Mouse (Mus musculus) CH12.LX (cell line): Measurements from ENCODE around the gene Gpr107. TPM values are rescaled to one million over a fixed set of nuclear protein-coding genes. Genes with fewer than 3 reads are reported as not detected.
A peak's percentile ranks its signal among the peaks of the same experiment; 100 is the strongest.

ENCODE experiments used
- DNase-seq: peaks from one replicate; pipeline ENCODE4 v3.0.0-alpha.2; 2013; ENCODE audit errors: extremely low read depth
- H3K27ac ChIP-seq: 2 replicates; pipeline ENCODE4 v1.5.1; 2012; ENCODE audit warnings: low read depth, mild to moderate bottlenecking, control low read depth, moderate library complexity; ENCODE audit not compliant: insufficient read depth
- H3K27me3 ChIP-seq: replicated peaks from 2 replicates; pipeline ENCODE3; 2012; ENCODE audit warnings: inconsistent platforms
- H3K36me3 ChIP-seq, 2 experiments: replicated peaks in 1 of 2; 2 replicates each; pipeline versions ENCODE3 to v1.6.1; 2012; ENCODE audit warnings: inconsistent platforms in 1 of 2, low read length in 1 of 2, mild to moderate bottlenecking in 1 of 2, mixed read lengths in 1 of 2, moderate library complexity in 1 of 2; ENCODE audit not compliant: control insufficient read depth in 1 of 2, insufficient read depth in 1 of 2
- H3K4me1 ChIP-seq, 2 experiments: 2 replicates each; pipeline ENCODE4 v1.6.1; 2012; ENCODE audit warnings: inconsistent platforms in 1 of 2, moderate library complexity in 1 of 2; ENCODE audit not compliant: insufficient read depth in 2 of 2, control insufficient read depth in 1 of 2
- H3K4me2 ChIP-seq: 2 replicates; pipeline ENCODE4 v1.6.1; 2012; ENCODE audit warnings: low read depth, mild to moderate bottlenecking, control low read depth; ENCODE audit not compliant: poor library complexity, insufficient read depth, severe bottlenecking
- H3K4me3 ChIP-seq, 3 experiments: fragments of 150-350 bp in 1 of 3; sonication (generic) in 1 of 3; replicated peaks in 1 of 3; 2 replicates each; pipeline versions ENCODE3 to v1.5.1; 2011 to 2012; ENCODE audit warnings: low read depth in 2 of 3, low read length in 2 of 3, mild to moderate bottlenecking in 2 of 3, moderate library complexity in 2 of 3, control low read depth in 1 of 3, improper control_type of control experiment in 1 of 3, inconsistent platforms in 1 of 3, mixed read lengths in 1 of 3; ENCODE audit not compliant: poor library complexity in 1 of 3
- H3K79me2 ChIP-seq: replicated peaks from 2 replicates; pipeline ENCODE4 v1.6.1; 2012; ENCODE audit warnings: mild to moderate bottlenecking, moderate library complexity; ENCODE audit not compliant: control insufficient read depth, poor library complexity, insufficient read depth, severe bottlenecking; ENCODE audit errors: extremely low read depth
- H3K9ac ChIP-seq: 2 replicates; pipeline ENCODE4 v1.6.1; 2012; ENCODE audit warnings: low read depth, mild to moderate bottlenecking, control low read depth, moderate library complexity; ENCODE audit not compliant: insufficient read depth
- H3K9me3 ChIP-seq: replicated peaks from 2 replicates; pipeline ENCODE3; 2012; ENCODE audit warnings: low read length, inconsistent platforms, mixed read lengths
- BHLHE40 ChIP-seq: IDR thresholded peaks from 2 replicates; pipeline ENCODE4 v1.6.1; 2011; ENCODE audit warnings: mild to moderate bottlenecking, low read depth, low read length, improper control_type of control experiment
- CHD2 ChIP-seq: IDR thresholded peaks from 2 replicates; pipeline ENCODE4 v1.6.1; 2011; ENCODE audit warnings: low read length, improper control_type of control experiment
- CTCF ChIP-seq, 2 experiments: IDR thresholded peaks in 1 of 2; conservative IDR thresholded peaks in 1 of 2; 2 replicates each; pipeline ENCODE4 v1.5.1; 2011 to 2012; ENCODE audit warnings: low read depth in 2 of 2, low read length in 2 of 2, improper control_type of control experiment in 1 of 2, inconsistent platforms in 1 of 2, mild to moderate bottlenecking in 1 of 2, moderate library complexity in 1 of 2
- EP300 ChIP-seq: IDR thresholded peaks from 2 replicates; pipeline ENCODE4 v1.6.1; 2011; ENCODE audit warnings: low read length, improper control_type of control experiment
- ETS1 ChIP-seq: conservative IDR thresholded peaks from 2 replicates; pipeline ENCODE4 v1.6.1; 2012; ENCODE audit warnings: low read depth, mild to moderate bottlenecking, inconsistent platforms, low read length, improper control_type of control experiment, moderate library complexity
- GABPA ChIP-seq: IDR thresholded peaks from 2 replicates; pipeline ENCODE4 v1.6.1; 2012; ENCODE audit warnings: low read depth, low read length, improper control_type of control experiment, inconsistent platforms; ENCODE audit not compliant: insufficient replicate concordance
- IRF4 ChIP-seq: IDR thresholded peaks from 2 replicates; pipeline ENCODE4 v1.6.1; 2014; ENCODE audit warnings: low read depth, mild to moderate bottlenecking, inconsistent platforms, low read length, improper control_type of control experiment
- JUN ChIP-seq: IDR thresholded peaks from 2 replicates; pipeline ENCODE4 v1.6.1; 2011; ENCODE audit warnings: low read depth, mild to moderate bottlenecking, low read length, improper control_type of control experiment, moderate library complexity; ENCODE audit not compliant: insufficient read depth
- KAT2A ChIP-seq: IDR thresholded peaks from 2 replicates; pipeline ENCODE4 v1.6.1; 2012; ENCODE audit warnings: low read length, improper control_type of control experiment, inconsistent platforms; ENCODE audit not compliant: insufficient replicate concordance
- MAFK ChIP-seq: IDR thresholded peaks from 2 replicates; pipeline ENCODE4 v1.6.1; 2011; ENCODE audit warnings: low read length, improper control_type of control experiment; ENCODE audit not compliant: insufficient replicate concordance
- MAZ ChIP-seq: IDR thresholded peaks from 2 replicates; pipeline ENCODE4 v1.6.1; 2012; ENCODE audit warnings: low read depth, mild to moderate bottlenecking, inconsistent platforms, low read length, improper control_type of control experiment, moderate library complexity
- MEF2A ChIP-seq: IDR thresholded peaks from 2 replicates; pipeline ENCODE4 v1.6.1; 2014; ENCODE audit warnings: low read depth, mild to moderate bottlenecking, inconsistent platforms, low read length, improper control_type of control experiment, borderline replicate concordance
- MYC ChIP-seq: IDR thresholded peaks from 2 replicates; pipeline ENCODE4 v1.6.1; 2011; ENCODE audit warnings: low read depth, mild to moderate bottlenecking, improper control_type of control experiment, low read length
- NELFE ChIP-seq: IDR thresholded peaks from 2 replicates; pipeline ENCODE4 v1.6.1; 2011; ENCODE audit warnings: low read depth, low read length, improper control_type of control experiment
- NRF1 ChIP-seq: IDR thresholded peaks from 2 replicates; pipeline ENCODE4 v1.6.1; 2014; ENCODE audit warnings: low read depth, mild to moderate bottlenecking, inconsistent platforms, low read length, improper control_type of control experiment, moderate library complexity
- POLR2A ChIP-seq: IDR thresholded peaks from 2 replicates; pipeline ENCODE4 v1.6.1; 2011; ENCODE audit warnings: low read depth, mild to moderate bottlenecking, improper control_type of control experiment, low read length
- POLR2AphosphoS2 ChIP-seq: IDR thresholded peaks from 2 replicates; pipeline ENCODE4 v1.6.1; 2011; ENCODE audit warnings: low read depth, low read length, improper control_type of control experiment
- RAD21 ChIP-seq: IDR thresholded peaks from 2 replicates; pipeline ENCODE4 v1.6.1; 2011; ENCODE audit warnings: low read depth, mild to moderate bottlenecking, low read length, improper control_type of control experiment, moderate library complexity
- RCOR1 ChIP-seq: conservative IDR thresholded peaks from 2 replicates; pipeline ENCODE4 v1.6.1; 2012; ENCODE audit warnings: low read depth, mild to moderate bottlenecking, inconsistent platforms, low read length, improper control_type of control experiment
- SIN3A ChIP-seq: IDR thresholded peaks from 2 replicates; pipeline ENCODE4 v1.6.1; 2012; ENCODE audit warnings: low read length, improper control_type of control experiment, inconsistent platforms
- SMC3 ChIP-seq: IDR thresholded peaks from 2 replicates; pipeline ENCODE4 v1.6.1; 2011; ENCODE audit warnings: low read depth, low read length, improper control_type of control experiment
- TCF12 ChIP-seq: IDR thresholded peaks from 2 replicates; pipeline ENCODE4 v1.6.1; 2014; ENCODE audit warnings: low read depth, mild to moderate bottlenecking, inconsistent platforms, low read length, improper control_type of control experiment
- UBTF ChIP-seq: IDR thresholded peaks from 2 replicates; pipeline ENCODE4 v1.6.1; 2012; ENCODE audit warnings: low read depth, mild to moderate bottlenecking, inconsistent platforms, low read length, improper control_type of control experiment, moderate library complexity
- ZKSCAN1 ChIP-seq: IDR thresholded peaks from 2 replicates; pipeline ENCODE4 v1.6.1; 2012; ENCODE audit warnings: low read depth, inconsistent platforms, low read length, improper control_type of control experiment, borderline replicate concordance
- ZMIZ1 ChIP-seq: IDR thresholded peaks from 2 replicates; pipeline ENCODE4 v1.6.1; 2012; ENCODE audit warnings: low read depth, mild to moderate bottlenecking, inconsistent platforms, low read length, improper control_type of control experiment
- dilution Hi-C: fragments of 300-500 bp; cut with MboI; formaldehyde crosslinking; loops from 2 replicates; pipeline ENCODE4 v1.14.3; 2020; ENCODE audit warnings: low sequenced_read_pairs; ENCODE audit not compliant: extremely low pct_unique_long_range_greater_than_20kb, extremely low pct_ligation_motif_present
- in situ Hi-C: fragments of 300-500 bp; cut with MboI; formaldehyde crosslinking; loops from 3 replicates; pipeline ENCODE4 v1.14.3; 2019; ENCODE audit warnings: low sequenced_read_pairs, low pct_ligation_motif_present, low pct_unique_long_range_greater_than_20kb, mixed read lengths
- polyA plus RNA-seq: library from polyadenylated mRNA; unstranded; fragments of >175 nt; gene quantifications from 2 replicates; pipeline ENCODE4 v1.2.1, GENCODE M21; 2012; ENCODE audit warnings: low read depth; ENCODE audit not compliant: insufficient read length
- total RNA-seq, 2 experiments: library from RNA; depleted of rRNA; stranded (reverse); fragments of 300-350 nt in 1 of 2; fragments of >200 nt in 1 of 2; gene quantifications; 2 replicates each; pipeline ENCODE4 v1.2.3; 2012 to 2014

Gene Gpr107
- total and polyA plus RNA-seq, 3 experiments, result 19.6 to 27.8 (median 24.6) TPM

DNA sequence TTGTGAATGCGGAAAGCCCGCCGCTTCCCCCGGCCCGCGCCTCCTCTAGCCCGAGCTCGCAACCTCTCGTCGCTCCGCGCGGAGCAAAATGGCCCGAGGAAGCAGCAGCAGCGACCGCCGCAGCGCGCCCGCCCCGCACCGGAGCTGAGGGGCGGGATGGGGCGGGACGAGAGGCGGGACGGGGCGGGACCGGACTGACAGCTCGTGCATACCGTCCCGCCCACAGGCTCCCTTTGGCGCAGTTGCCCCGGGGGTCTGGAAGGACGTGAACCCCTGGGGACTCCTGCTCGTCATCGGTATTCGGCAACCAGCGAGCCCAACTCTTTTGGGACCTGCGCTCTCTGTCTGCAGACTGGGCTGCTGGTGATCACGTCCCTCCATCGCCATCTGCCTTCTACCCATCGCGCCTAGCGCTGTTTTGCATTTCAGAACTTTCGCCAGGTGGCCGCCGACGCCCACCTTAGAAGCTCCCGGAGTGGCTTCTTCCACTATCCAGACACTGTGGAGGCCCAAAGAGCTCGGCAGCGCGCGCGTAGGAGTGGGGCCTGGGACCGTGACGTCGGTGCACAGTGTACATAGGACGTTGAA lies 10.2 kb upstream of the Gpr107 start, which contains the start of gene Fnbp1 (continued):
- no peak for TF ChIP-seq JUN
- no peak; the same call in 1 of the 2 replicates for TF ChIP-seq SMC3
- TF ChIP-seq KAT2A, result no peak
- no peak for TF ChIP-seq MAZ
- TF ChIP-seq UBTF, result peak; percentile 61; the same call in 1 of the 2 replicates
- TF ChIP-seq RCOR1, result no peak
- TF ChIP-seq SIN3A, result peak; percentile 89
- TF ChIP-seq NELFE, result peak; percentile 97
- TF ChIP-seq NRF1, result peak; percentile 49; the same call in 1 of the 2 replicates
- TF ChIP-seq ZKSCAN1, result no peak
- peak; percentile 97 for TF ChIP-seq TCF12
- TF ChIP-seq IRF4, result no peak; the same call in 1 of the 2 replicates
- 0 out of 2 replicates have a peak, but pooled peaks have one; percentile 13 for TF ChIP-seq CHD2
- no peak for TF ChIP-seq GABPA
- TF ChIP-seq EP300, result no peak
- no peak for TF ChIP-seq POLR2AphosphoS2
- TF ChIP-seq MYC, result 0 out of 2 replicates have a peak, but pooled peaks have one; percentile 18
- TF ChIP-seq ETS1, result peak; percentile 67
- TF ChIP-seq MEF2A, result peak; percentile 75
- TF ChIP-seq CTCF (conservative IDR thresholded peaks at IDR 0.05 in 1 of 2, IDR thresholded peaks at IDR 0.05 in 1 of 2; ENCODE audit: low read depth in 2 of 2, low read length in 2 of 2), result peak in 1 of 2 experiments; percentile 34; a peak in 2 of 4 replicates
- no peak for TF ChIP-seq MAFK
- TF ChIP-seq, all 38 proteins: peak for 19

DNA sequence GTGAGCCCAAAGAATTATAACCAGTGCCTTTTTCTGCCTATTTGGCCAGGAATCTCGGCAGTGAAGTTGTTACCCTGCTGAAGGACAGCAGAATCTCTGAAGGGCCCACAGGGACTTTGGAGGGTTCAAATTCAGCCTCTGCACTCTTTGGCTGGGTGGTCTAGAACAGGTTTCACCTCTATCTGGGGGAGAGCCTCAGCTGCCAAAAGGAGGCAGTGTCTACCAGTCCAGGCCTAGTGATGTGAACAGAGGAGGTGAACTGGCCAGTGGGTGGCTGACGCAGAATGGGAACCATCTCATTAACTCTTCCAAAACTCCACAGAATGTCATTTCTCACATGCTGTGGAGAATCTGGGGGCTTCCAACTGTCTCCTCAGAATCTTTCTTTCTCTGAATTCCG lies 9.6 kb upstream of the Gpr107 start:
- in situ Hi-C loops, result loop anchor here (10.0 kb wide), 1 partner anchor 118 kb away; no protein-coding TSS in a partner anchor
- peak overlapping the region; percentile 59 for H3K27ac ChIP-seq

More for the DNA sequence above, 9.6 kb upstream of the Gpr107 start:
- Histone ChIP-seq H3K9ac (peak overlapping the region; percentile 52), H3K4me2 (peak overlapping the region; percentile 53), H3K36me3 (peaks cover 0 to 10% of the 10 kb centered on the region in 2 experiments), H3K27me3 (no peaks in the 10 kb centered on the region), H3K4me1 (peaks cover 3 to 46% of the 10 kb centered on the region in 2 experiments; a peak in 2 of 4 replicates), H3K79me2 (peaks cover 41% of the 10 kb centered on the region), H3K4me3 (peak overlapping the region; percentile 74 to 97 (median 86)), H3K9me3 (no peaks in the 10 kb centered on the region)
- peak; percentile 58 for DNase-seq
- TF ChIP-seq CTCF (conservative IDR thresholded peaks at IDR 0.05 in 1 of 2, IDR thresholded peaks at IDR 0.05 in 1 of 2; ENCODE audit: low read depth in 2 of 2, low read length in 2 of 2), result peak in 1 of 2 experiments; percentile 80; a peak in 2 of 4 replicates
- 0 out of 2 replicates have a peak, but pooled peaks have one; percentile 21 for TF ChIP-seq POLR2A
- peak; percentile 49 for TF ChIP-seq SMC3
- no peak; the same call in 1 of the 2 replicates for TF ChIP-seq BHLHE40
- no peak for TF ChIP-seq NRF1
- peak; percentile 68 for TF ChIP-seq RAD21
- peak; percentile 30; the same call in 1 of the 2 replicates for TF ChIP-seq ZMIZ1
- peak; percentile 71 for TF ChIP-seq IRF4
- TF ChIP-seq MAZ, result peak; percentile 57; the same call in 1 of the 2 replicates
- dilution Hi-C loops, result no loop called here
